Comparison of ENCODE assay signal across 10 mouse cellular contexts in genomic region chr7:119860971-119861334, GRCm38 (mm10). TPM values are rescaled to one million over a fixed set of nuclear protein-coding genes. Genes with fewer than 3 reads are reported as not detected.
DNase-seq lines count a peak whose midpoint lies in the region; ATAC-seq and TF ChIP-seq lines count a peak whose summit lies in the region.
"Had no signal": no experiment of that assay in that cellular context is flagged by ENCODE, and none has a peak within 500 bp of the region (broad histone marks: within the 10 kb centered on the region; RNA-seq: fewer than 3 reads in every experiment).

No protein-coding gene starts in this region.

- peaks cover 16% of the 10 kb centered on the region for H3K4me1 ChIP-seq in forebrain, embryonic 12.5 days
- H3K4me1 ChIP-seq in forebrain, embryonic 14.5 days (ENCODE audit: control insufficient read depth, insufficient read depth, low read length): peaks cover 9% of the 10 kb centered on the region
- no peaks in the 10 kb centered on the region for H3K4me1 ChIP-seq in kidney, postnatal 0 days (replicated peaks; ENCODE audit: insufficient read depth, low read length)
- peaks cover 22% of the 10 kb centered on the region for H3K4me1 ChIP-seq in embryonic facial prominence, embryonic 12.5 days
- peaks cover 7% of the 10 kb centered on the region; the same call in 1 of the 2 replicates for H3K4me1 ChIP-seq in limb, embryonic 15.5 days

- H3K27ac ChIP-seq in forebrain, embryonic 12.5 days: peak overlapping the region; percentile 71; the same call in 1 of the 2 replicates
- no peak overlapping the region for H3K27ac ChIP-seq in forebrain, embryonic 14.5 days (ENCODE audit: low read depth, low read length)
- peak overlapping the region; percentile 39 for H3K27ac ChIP-seq in kidney, postnatal 0 days
- peak overlapping the region; percentile 86; the same call in 1 of the 2 replicates for H3K27ac ChIP-seq in embryonic facial prominence, embryonic 12.5 days
- peak overlapping the region; percentile 82 for H3K27ac ChIP-seq in limb, embryonic 15.5 days

- no peak for TF ChIP-seq CTCF in kidney, postnatal 0 days (IDR thresholded peaks at IDR 0.05; ENCODE audit: low read depth)

- H3K9me3 ChIP-seq in forebrain, embryonic 12.5 days: no peaks in the 10 kb centered on the region
- no peaks in the 10 kb centered on the region for H3K9me3 ChIP-seq in forebrain, embryonic 14.5 days (replicated peaks; ENCODE audit: control insufficient read depth, low read length)
- no peaks in the 10 kb centered on the region for H3K9me3 ChIP-seq in kidney, postnatal 0 days (replicated peaks; ENCODE audit: low read length)
- H3K9me3 ChIP-seq in embryonic facial prominence, embryonic 12.5 days: no peaks in the 10 kb centered on the region
- H3K9me3 ChIP-seq in limb, embryonic 15.5 days: no peaks in the 10 kb centered on the region

- no peak for ATAC-seq in forebrain, embryonic 12.5 days (ENCODE audit: low FRiP score)
- ATAC-seq in forebrain, embryonic 14.5 days: no peak
- no peak for ATAC-seq in kidney, postnatal 0 days (replicated peaks; ENCODE audit: low FRiP score, low read depth)
- no peak for ATAC-seq in embryonic facial prominence, embryonic 12.5 days (ENCODE audit: insufficient number of reproducible peaks, insufficient read depth, low FRiP score, low TSS enrichment)
- no peak for ATAC-seq in limb, embryonic 15.5 days (ENCODE audit: insufficient number of reproducible peaks, low FRiP score, low TSS enrichment, low read depth)
- no peak for ATAC-seq in megakaryocyte-erythroid progenitor cell, adult 5-6 weeks (replicated peaks; ENCODE audit: low FRiP score, low TSS enrichment, poor library complexity, severe bottlenecking)
- ATAC-seq in activated CD4-positive, CD25-positive, alpha-beta regulatory T cell, adult 4 months: no peak

- H3K9ac ChIP-seq in forebrain, embryonic 12.5 days: no peak overlapping the region
- no peak overlapping the region for H3K9ac ChIP-seq in forebrain, embryonic 14.5 days (ENCODE audit: low read length)
- H3K9ac ChIP-seq in kidney, postnatal 0 days (ENCODE audit: low read depth, low read length): no peak overlapping the region
- no peak overlapping the region for H3K9ac ChIP-seq in embryonic facial prominence, embryonic 12.5 days
- H3K9ac ChIP-seq in limb, embryonic 15.5 days: no peak overlapping the region

- H3K27me3 ChIP-seq in forebrain, embryonic 12.5 days: no peaks in the 10 kb centered on the region
- H3K27me3 ChIP-seq in forebrain, embryonic 14.5 days (replicated peaks; ENCODE audit: control insufficient read depth, insufficient read depth, low read length): no peaks in the 10 kb centered on the region
- H3K27me3 ChIP-seq in kidney, postnatal 0 days (ENCODE audit: insufficient read depth, low read length): no peaks in the 10 kb centered on the region
- H3K27me3 ChIP-seq in embryonic facial prominence, embryonic 12.5 days: no peaks in the 10 kb centered on the region
- H3K27me3 ChIP-seq in limb, embryonic 15.5 days: no peaks in the 10 kb centered on the region

- no peak overlapping the region for H3K4me3 ChIP-seq in forebrain, embryonic 12.5 days (replicated peaks)
- H3K4me3 ChIP-seq in forebrain, embryonic 14.5 days (ENCODE audit: low read depth, low read length): no peak overlapping the region
- no peak overlapping the region for H3K4me3 ChIP-seq in kidney, postnatal 0 days (replicated peaks; ENCODE audit: low read depth, low read length)
- H3K4me3 ChIP-seq in embryonic facial prominence, embryonic 12.5 days: no peak overlapping the region
- H3K4me3 ChIP-seq in limb, embryonic 15.5 days: no peak overlapping the region
- H3K4me3 ChIP-seq: erythroblast, embryonic 14.5 days had no signal

- peaks cover 13% of the 10 kb centered on the region for H3K36me3 ChIP-seq in forebrain, embryonic 12.5 days (replicated peaks)
- peaks cover 21% of the 10 kb centered on the region for H3K36me3 ChIP-seq in forebrain, embryonic 14.5 days (ENCODE audit: control insufficient read depth, insufficient read depth, low read length)
- H3K36me3 ChIP-seq in kidney, postnatal 0 days (ENCODE audit: insufficient read depth, low read length): peaks cover 14% of the 10 kb centered on the region; the same call in 1 of the 2 replicates
- H3K36me3 ChIP-seq in embryonic facial prominence, embryonic 12.5 days: peaks cover 23% of the 10 kb centered on the region
- peaks cover 31% of the 10 kb centered on the region for H3K36me3 ChIP-seq in limb, embryonic 15.5 days

- no peak overlapping the region for H3K4me2 ChIP-seq in forebrain, embryonic 12.5 days
- H3K4me2 ChIP-seq in forebrain, embryonic 14.5 days (ENCODE audit: low read length): no peak overlapping the region
- no peak overlapping the region for H3K4me2 ChIP-seq in kidney, postnatal 0 days (ENCODE audit: low read length)
- H3K4me2 ChIP-seq in embryonic facial prominence, embryonic 12.5 days (replicated peaks): no peak overlapping the region
- no peak overlapping the region for H3K4me2 ChIP-seq in limb, embryonic 15.5 days

- DNase-seq in forebrain, embryonic 14.5 days (ENCODE audit: low spot score): no peak
- no peak for DNase-seq in kidney, postnatal 0 days (ENCODE audit: low spot score)
- DNase-seq in kidney, adult 18-20 months: no peak
- DNase-seq: right cerebral cortex, adult 18-20 months had no signal

RNA-seq across cellular contexts. Expression of gene Lyrm1, which starts 34.7 kb away (rescaled TPM):
- 11.2 and 12.6 TPM in 2 replicates for polyA plus RNA-seq in forebrain, embryonic 12.5 days (2016; fragmentation: Nextera tagmentation; extraction: Ambion mirVana)
- 17.2 and 18.5 TPM in 2 replicates for polyA plus RNA-seq in forebrain, embryonic 14.5 days (2014; fragmentation: Nextera tagmentation; extraction: Ambion mirVana)
- polyA plus RNA-seq in kidney, postnatal 0 days (2015; fragmentation: Nextera tagmentation; extraction: Ambion mirVana): 8.5 and 9.3 TPM in 2 replicates
- polyA plus RNA-seq in embryonic facial prominence, embryonic 12.5 days (2016; fragmentation: Nextera tagmentation; extraction: Ambion mirVana): 11.0 and 11.5 TPM in 2 replicates
- 9.1 and 9.9 TPM in 2 replicates for polyA plus RNA-seq in limb, embryonic 15.5 days (2015; fragmentation: Nextera tagmentation; extraction: Ambion mirVana)
- total RNA-seq in megakaryocyte-erythroid progenitor cell, adult 5-6 weeks (2014; fragmentation: Nextera tagmentation): 3.0 and 5.2 TPM in 2 replicates
- total RNA-seq in megakaryocyte-erythroid progenitor cell, adult 5-6 weeks (2017): 1.8 TPM in 1 of 2 replicates, not detected in the other
- polyA plus RNA-seq in activated CD4-positive, CD25-positive, alpha-beta regulatory T cell, adult 4 months (2017; shearing (Covaris generic)): 10 to 100 TPM; 20.3 to 22.3 TPM

RNA-seq across cellular contexts. Expression of gene Dcun1d3, which starts 35.1 kb away (rescaled TPM):
- 16.2 and 16.8 TPM in 2 replicates for polyA plus RNA-seq in forebrain, embryonic 12.5 days (2016; fragmentation: Nextera tagmentation; extraction: Ambion mirVana)
- polyA plus RNA-seq in forebrain, embryonic 14.5 days (2014; fragmentation: Nextera tagmentation; extraction: Ambion mirVana): 9.2 and 10.3 TPM in 2 replicates
- polyA plus RNA-seq in kidney, postnatal 0 days (2015; fragmentation: Nextera tagmentation; extraction: Ambion mirVana): 7.0 and 7.2 TPM in 2 replicates
- polyA plus RNA-seq in embryonic facial prominence, embryonic 12.5 days (2016; fragmentation: Nextera tagmentation; extraction: Ambion mirVana): 12.5 and 13.4 TPM in 2 replicates
- 12.9 and 13.9 TPM in 2 replicates for polyA plus RNA-seq in limb, embryonic 15.5 days (2015; fragmentation: Nextera tagmentation; extraction: Ambion mirVana)
- 0.94 and 2.5 TPM in 2 replicates for total RNA-seq in megakaryocyte-erythroid progenitor cell, adult 5-6 weeks (2014; fragmentation: Nextera tagmentation)
- total RNA-seq in megakaryocyte-erythroid progenitor cell, adult 5-6 weeks (2017): 2.2 and 4.7 TPM in 2 replicates
- 1 to 10 TPM; 6.1 to 7.7 TPM for polyA plus RNA-seq in activated CD4-positive, CD25-positive, alpha-beta regulatory T cell, adult 4 months (2017; shearing (Covaris generic))
